Mouse (Mus musculus) liver, adult 2 months (tissue): ENCODE measurements around the gene Eif2d.

Source experiments
- CTCF ChIP-seq: fragments of 200-500 bp; IDR thresholded peaks from 2 replicates; pipeline ENCODE4 v1.5.1; 2011; ENCODE audit warnings: low read depth, low read length, control low read depth
- POLR2A ChIP-seq: fragments of 200-500 bp; IDR thresholded peaks from 2 replicates; pipeline ENCODE4 v1.6.1; 2011; ENCODE audit warnings: low read length, control low read depth; ENCODE audit not compliant: insufficient read depth; ENCODE audit errors: extremely low read depth

DNA sequence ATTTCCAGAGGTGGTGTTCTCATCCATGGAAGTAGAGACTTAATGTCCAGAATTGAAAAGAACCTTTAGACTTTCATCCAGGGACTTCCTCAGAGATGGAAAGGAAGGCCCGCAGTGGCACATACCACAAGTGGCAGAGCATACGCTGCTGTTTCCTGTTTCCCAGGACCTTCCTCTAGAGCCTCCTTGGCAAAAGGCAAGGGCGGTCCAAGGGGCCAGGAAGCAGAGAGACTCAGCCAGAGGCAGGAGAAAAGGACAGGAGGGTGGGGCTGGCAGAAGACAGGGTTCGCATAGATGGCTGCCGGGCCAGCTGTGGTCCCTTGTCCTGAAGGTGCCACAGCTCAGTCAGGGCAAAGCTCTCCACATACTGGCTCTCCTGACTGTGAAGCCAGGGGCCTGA lies 60.0 kb downstream of the Eif2d start:
- TF ChIP-seq CTCF (no peak), POLR2A (no peak)
